Mouse (Mus musculus) adrenal gland, adult 8-10 months (tissue): ENCODE measurements around the gene Engase. TPM values are rescaled to one million over a fixed set of nuclear protein-coding genes. Genes with fewer than 3 reads are reported as not detected.

Experiments used
- DNase-seq: peaks from one replicate; pipeline ENCODE4 v3.0.0; 2022
- total RNA-seq, 4 experiments: library from RNA; stranded (reverse); gene quantifications; 2 replicates each; pipeline ENCODE4 v1.2.4; 2022

Gene Engase
- total RNA-seq, 4 experiments from 2014 or later, result 21.9 to 25.7 (median 24.0) TPM

GRCm38 (mm10) chr11:118488907-118489270 is 12.3 kb downstream of the Engase start:
- DNase-seq, result no peak

- DNase-seq, result no peak
Observed at GRCm38 (mm10) chr11:118490566-118491218, 14.1 kb downstream of the Engase start.

DNA sequence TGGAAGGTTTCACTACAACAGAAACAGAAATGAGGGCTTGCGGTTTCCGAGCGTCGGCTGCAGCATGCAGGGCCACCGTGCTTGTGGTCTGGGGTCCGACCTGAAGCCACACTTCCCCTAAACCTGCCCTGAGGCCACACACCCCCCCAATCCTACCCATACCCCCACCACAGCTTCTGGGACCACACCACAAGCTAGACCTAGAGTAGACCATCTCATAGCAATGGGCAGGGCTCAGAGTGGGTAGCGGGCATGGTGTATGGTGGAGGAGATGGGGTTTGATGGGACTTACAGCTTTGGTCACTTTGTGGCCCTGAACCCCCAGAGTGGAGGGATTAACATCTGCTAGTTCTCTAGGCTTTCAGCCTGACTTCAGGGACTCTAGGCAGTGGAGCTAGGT is 14.6 kb downstream of the Engase start:
- no peak for DNase-seq

DNA sequence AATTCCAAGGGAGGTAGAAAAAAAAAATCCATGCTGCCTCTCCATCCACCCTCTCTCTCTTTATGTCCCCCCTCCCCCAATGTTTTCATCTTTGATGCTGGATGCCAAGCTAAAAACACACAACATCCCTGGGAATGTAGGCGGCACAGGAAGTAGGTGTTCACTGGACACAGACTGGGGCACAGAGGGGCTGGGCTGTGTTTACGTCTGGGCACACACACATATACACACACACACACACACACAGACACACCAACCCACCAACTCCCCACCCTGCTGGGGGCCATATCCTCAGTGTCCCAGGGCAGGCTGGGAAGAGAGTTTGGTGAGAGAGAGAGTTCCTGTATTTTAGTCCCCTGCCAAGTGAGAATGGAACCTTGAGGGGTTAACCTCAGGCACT is 16.8 kb downstream of the Engase start:
- no peak for DNase-seq

DNA sequence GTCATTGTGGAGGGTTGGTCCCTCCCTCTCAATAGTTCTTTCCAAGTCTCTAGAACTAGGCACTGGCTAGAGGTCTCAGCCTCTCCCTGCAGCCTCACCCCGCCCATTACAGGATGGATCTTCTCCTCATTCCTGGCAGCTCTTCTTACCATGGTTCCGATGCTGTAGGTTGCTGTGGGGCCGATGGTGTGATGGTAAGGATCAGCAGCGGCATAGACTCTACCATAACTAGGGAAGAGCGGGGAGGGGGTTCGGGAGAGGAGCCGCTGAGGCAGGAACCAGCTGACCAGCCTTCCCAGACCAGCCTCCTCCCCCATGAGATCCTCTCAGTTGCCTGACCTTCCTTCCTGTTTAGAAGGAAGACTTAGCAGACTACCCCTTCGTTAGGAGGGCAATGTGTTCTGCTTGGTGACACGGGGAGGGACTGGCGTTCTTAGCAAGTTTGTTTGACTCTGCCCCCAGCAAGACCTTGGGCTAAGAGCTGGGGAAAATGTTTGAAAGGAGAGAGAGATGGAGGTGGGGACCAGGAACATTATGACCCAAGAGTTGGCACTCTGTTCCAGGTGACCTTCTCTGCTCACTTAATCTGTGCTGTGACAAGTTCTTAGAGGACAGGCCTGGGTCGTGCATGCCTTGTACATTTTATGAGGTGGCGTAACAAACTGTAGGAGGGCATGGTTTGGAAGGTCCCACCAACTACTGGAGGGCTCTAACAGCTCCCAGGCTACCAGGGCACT is 17.5 kb downstream of the Engase start:
- DNase-seq, result no peak

- DNase-seq, result no peak
Observed at GRCm38 (mm10) chr11:118495065-118495464, 18.4 kb downstream of the Engase start.

DNA sequence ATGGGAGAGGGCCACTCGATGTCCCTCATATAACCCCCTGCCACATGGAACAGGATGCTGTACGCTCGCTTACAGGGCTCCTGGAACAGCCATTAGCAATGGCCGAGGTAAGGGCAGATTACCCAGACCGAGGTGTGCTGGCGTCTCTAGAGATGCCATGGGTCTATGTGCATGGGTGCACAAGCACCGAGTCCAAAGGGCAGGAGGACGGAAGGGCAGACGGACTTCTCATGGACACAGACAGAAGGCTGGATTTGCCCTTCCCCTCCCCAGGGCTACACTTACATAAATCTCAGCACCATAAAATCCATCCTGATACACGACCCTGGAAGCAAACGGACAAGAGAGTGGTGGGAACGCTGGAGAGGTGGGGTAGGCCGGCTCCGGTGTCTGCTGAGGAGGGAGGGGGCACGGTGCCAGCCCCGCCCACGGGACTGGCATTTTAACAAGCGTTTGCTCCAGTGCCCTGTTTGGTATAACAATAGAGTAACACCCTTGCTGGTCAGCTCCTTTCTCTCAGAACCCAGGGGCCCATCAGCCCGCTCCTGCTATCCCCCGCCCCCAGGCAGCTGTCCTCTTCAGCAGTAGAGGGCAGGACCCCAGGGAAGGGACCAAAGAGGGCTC is 19.5 kb downstream of the Engase start:
- DNase-seq, result no peak

DNA sequence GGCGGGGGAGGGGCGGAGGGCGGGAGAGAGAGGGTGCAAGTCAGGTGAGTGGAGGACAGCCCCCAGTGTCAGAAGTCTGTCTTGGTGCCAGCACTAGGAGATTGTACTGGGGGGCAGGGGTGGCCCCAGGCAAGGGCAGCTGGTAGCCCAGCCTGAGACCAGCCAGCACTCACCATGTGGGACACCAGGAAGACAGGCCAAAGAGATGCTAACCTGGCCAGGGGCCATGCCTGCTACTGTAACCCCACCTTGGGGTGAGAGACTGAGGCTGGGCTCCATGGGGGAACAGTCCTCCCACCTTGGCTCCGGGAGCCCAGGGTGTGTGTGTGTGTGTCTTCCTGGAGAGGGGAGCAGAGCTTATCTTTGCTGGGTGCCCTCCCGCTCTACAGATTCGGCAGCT is 26.4 kb downstream of the Engase start:
- DNase-seq, result no peak

- DNase-seq, result no peak
Observed at GRCm38 (mm10) chr11:118503418-118504179, 27.0 kb downstream of the Engase start.

DNA sequence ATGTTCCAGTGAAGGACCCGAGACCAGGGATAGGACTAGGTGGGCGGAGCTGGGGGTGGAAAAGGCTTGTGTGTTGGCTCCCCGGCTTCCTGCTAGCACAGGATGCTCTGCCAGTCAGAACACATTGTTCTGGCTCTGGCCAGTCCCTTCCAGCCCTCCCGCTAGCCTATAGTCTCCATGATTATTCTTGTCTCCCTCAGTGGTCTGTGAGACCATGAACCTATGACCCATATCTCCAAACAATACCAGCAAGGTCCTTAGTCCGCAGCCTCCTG is 27.5 kb downstream of the Engase start:
- DNase-seq, result no peak

DNA sequence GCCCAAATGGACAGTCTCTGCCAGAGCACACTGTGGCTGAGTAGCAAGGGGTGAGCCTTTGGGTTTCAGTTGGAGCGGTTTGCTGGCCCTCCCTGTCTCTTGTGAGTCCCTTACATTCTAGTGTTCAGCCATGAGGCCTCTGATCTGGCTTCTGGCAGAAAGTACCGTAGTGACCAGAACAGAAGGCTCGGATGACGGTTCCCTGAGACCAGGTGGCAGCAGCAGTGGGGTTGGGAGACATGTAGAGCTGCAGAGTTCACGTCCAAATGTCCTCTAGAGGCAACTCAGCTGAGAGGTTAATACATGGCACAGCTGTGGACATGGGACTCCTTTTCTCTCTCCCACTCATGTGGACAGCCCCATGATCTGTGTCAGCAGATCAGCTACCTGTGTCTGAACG is 30.5 kb downstream of the Engase start:
- DNase-seq, result no peak

DNA sequence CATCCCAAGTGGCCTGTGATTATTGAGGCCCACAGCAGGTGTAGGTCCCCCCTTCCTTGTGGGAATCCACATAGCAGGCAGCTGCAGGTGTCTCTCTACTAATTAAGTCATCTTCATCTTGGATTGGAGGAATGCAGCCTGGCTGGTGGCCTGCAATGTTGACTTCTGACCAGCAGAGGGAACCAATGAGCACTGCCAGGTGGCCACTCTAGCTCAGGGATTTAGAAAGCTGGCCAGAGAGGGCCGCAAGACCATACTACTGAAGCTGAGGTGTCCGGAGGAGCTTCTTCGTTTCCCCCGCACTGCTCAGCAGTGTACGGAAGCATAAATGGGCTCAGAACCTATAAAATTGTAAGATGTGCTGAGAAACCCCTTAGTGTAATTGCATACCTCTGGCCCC is 31.3 kb downstream of the Engase start:
- no peak for DNase-seq

GRCm38 (mm10) chr11:118508341-118508740 is 31.7 kb downstream of the Engase start:
- no peak for DNase-seq

DNA sequence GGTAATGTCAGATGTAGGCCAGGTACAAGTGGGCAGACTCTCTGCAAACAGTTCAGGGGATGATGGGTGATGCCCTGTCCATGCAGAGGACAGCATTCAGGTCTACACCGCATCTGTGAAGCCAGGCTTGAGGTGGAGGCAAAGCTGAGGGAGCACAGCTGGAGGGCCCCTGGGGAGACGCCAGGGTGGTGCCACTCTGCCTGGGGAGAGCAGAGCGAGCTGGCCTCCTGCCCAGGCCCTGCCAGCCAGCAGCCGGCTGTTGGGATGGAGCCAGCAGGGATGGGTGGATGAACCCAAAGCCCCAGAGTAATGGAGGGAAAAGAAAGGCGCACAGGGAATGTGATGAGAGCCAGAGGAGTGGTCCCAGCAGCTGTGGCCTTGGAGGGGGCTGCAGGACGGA is 35.2 kb downstream of the Engase start:
- no peak for DNase-seq

DNA sequence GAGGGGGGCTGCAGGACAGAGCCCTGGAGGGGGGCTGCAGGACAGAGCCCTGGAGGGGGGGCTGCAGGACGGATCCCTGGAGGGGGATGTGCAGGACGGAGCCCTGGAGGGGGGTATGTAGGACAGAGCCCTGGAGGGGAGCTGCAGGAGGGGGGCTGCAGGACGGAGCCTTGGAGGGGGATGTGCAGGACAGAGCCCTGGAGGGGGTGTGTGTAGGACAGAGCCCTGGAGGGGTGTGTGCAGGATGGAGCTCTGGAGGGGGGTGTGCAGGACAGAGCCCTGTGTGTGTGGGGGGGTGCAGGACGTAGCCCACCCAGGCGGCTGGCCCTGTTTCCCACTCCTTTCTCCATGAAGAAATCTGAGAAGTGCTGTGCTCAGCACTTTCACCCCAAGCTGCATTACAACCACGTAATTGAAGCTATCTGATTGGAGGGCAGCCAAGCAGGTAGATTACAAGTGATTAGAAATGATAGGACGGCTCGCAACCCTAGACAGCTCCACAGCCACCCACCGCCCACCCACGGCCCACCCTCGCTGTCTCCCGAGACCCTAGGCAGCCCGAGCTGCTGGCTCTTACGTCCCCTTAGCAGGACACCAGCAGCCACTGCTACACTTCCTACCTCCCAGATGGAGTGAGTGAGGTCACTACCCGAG is 35.8 kb downstream of the Engase start:
- DNase-seq, result no peak

GRCm38 (mm10) chr11:118517924-118518323 is 41.3 kb downstream of the Engase start:
- DNase-seq, result no peak

GRCm38 (mm10) chr11:118518743-118519142 is 42.1 kb downstream of the Engase start:
- no peak for DNase-seq

DNA sequence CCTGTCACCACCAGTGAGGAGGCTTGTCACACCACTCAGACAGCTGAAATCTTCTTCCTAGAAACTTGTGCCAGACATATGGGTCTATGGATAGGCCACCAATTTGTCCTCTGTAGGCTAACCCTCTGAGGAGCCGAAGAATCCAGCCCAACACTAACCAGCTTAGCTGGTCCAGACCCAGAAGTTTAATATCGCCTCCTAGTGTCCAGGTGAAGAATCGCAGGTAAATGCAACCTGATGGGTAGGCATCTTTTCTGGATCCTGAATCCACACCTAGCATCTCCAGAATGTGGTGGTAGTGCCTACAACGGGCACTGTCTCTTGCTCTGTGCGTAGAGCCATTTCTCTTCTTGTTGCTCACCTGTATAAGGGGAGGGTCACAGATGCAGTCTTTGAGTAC is 43.6 kb downstream of the Engase start:
- no peak for DNase-seq

DNA sequence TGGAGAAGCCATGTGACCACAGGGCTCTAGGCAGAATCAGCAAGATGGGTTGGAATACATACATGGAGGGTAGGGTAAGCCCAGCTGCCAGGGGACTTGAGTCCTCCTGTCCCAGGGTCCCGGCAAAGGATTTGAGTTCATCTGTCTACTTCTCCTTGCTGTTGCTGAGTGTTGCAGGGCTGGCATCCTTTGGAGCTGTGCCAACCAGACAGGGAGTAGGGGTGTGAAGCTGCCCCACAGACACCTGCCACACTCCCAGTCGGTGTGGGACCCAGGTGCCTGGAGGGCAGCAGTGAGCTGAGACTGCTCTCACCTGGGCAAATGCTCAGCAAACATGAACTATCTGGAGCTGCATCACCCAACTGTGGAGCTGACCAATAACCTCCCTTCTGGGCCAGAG is 44.3 kb downstream of the Engase start:
- DNase-seq, result no peak

GRCm38 (mm10) chr11:118523496-118524145 is 47.0 kb downstream of the Engase start:
- DNase-seq, result no peak

DNA sequence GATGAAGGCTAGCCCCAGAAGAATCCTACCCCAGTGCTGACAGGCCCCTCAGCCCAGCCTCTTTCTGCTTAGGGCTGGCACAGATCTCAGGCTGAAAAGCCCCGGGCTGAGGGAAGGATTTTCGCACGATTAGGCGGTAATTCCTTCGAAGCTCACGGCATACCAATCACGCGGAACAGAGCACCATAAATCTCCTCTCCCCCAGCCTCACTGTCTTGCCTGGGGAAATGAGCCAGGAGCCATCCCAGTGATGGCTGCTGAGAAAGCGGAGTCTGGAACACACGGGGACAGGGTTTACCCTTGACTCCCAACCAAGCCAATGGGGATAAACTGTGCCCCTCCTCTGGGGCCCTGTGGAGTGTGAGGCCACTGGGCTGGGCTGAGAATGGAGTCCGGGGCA is 48.4 kb downstream of the Engase start:
- DNase-seq, result no peak

DNA sequence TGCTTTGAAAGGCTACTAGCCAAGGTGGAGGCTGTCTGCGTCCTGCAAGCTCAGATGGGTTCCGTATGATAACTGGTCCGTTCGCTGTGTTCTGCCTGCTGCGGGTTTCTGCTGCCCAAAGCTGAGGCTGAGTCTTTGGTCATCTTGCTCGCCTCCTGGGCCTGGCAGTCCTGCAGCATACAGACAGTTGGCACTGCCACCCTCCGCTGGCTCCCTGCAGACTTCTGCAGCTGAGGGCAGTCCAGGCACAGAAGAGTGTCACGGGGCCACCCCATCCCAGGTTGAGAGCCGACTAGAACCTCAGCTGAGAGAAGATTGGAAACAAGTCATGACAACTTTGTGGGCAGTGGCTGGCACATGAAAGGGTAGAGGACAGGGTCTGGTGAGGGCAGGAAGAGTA is 52.1 kb downstream of the Engase start:
- DNase-seq, result no peak
